Mouse (Mus musculus) hindbrain, embryonic 16.5 days (tissue): ENCODE results near the gene Ccdc34. TPM values are rescaled to one million over a fixed set of nuclear protein-coding genes. Genes with fewer than 3 reads are reported as not detected.

Experiments
- ATAC-seq: fragments of 200-750 bp; cut with Nextera tagmentation; 2 replicates; pipeline ENCODE4 v1.8.0; 2017; ENCODE audit warnings: moderate TSS enrichment, moderate library complexity
- H3K27ac ChIP-seq: fragments of 300-500 bp; sonication (generic); 2 replicates; pipeline ENCODE4 v1.5.1; 2014; ENCODE audit warnings: low read depth, mild to moderate bottlenecking, control low read depth, low read length, moderate library complexity
- H3K27me3 ChIP-seq: fragments of 300-500 bp; sonication (generic); replicated peaks from 2 replicates; pipeline ENCODE4 v1.6.1; 2014; ENCODE audit warnings: low read length; ENCODE audit not compliant: control insufficient read depth, insufficient read depth
- H3K36me3 ChIP-seq: fragments of 300-500 bp; sonication (generic); 2 replicates; pipeline ENCODE4 v1.6.1; 2014; ENCODE audit warnings: mild to moderate bottlenecking, low read length, moderate library complexity, mixed read lengths; ENCODE audit not compliant: control insufficient read depth, insufficient read depth
- H3K4me1 ChIP-seq: fragments of 300-500 bp; sonication (generic); 2 replicates; pipeline ENCODE4 v1.6.1; 2014; ENCODE audit warnings: low read depth, low read length; ENCODE audit not compliant: control insufficient read depth, insufficient read depth
- H3K4me2 ChIP-seq: fragments of 300-500 bp; sonication (generic); 2 replicates; pipeline ENCODE4 v1.6.1; 2014; ENCODE audit warnings: mild to moderate bottlenecking, low read length, control low read depth, moderate library complexity
- H3K4me3 ChIP-seq: fragments of 300-500 bp; sonication (generic); 2 replicates; pipeline ENCODE4 v1.5.1; 2014; ENCODE audit warnings: mild to moderate bottlenecking, low read length, control low read depth, moderate library complexity
- H3K9ac ChIP-seq: fragments of 300-500 bp; sonication (generic); 2 replicates; pipeline ENCODE4 v1.6.1; 2014; ENCODE audit warnings: low read depth, mild to moderate bottlenecking, control low read depth, low read length, moderate library complexity
- H3K9me3 ChIP-seq: fragments of 300-500 bp; sonication (generic); 2 replicates; pipeline ENCODE4 v1.6.1; 2014; ENCODE audit warnings: mild to moderate bottlenecking, low read length, moderate library complexity; ENCODE audit not compliant: control insufficient read depth
- WGBS: fragments of 180-500 bp; shearing (Covaris S2); extraction: QIAGEN DNeasy Blood & Tissue Kit; methylation state at CpG from one replicate; pipeline ENCODE4 v1.1.7; 2014; 5-methylcytosine and 5-hydroxymethylcytosine counted together
- polyA plus RNA-seq: library from polyadenylated mRNA; unstranded; fragments of >200 nt; fragmentation: Nextera tagmentation; extraction: Ambion mirVana; gene quantifications from 2 replicates; pipeline ENCODE4 v1.2.1, GENCODE M21; 2015

Ccdc34 gene
- polyA plus RNA-seq, 1 experiment from 2014 or later: 27.7 TPM

DNA sequence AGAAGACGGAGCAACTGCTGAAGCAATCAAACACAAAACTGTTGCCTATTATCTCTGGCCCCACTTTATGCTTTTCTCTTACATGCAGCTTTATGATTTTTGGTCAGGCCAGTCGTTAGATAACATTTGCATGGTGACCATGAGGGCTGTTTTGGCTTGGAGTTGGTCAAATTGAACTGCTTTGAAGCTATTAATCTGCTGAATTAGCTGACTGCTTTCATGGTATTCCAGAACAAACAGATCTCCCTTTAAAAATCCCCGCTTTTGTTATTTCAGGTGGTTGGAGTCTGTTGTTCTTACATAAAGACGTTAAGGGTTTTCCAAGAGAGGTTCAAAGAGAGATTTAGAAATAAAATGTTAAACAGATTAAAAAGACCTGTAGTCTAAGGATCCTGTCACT lies 40.8 kb downstream of the Ccdc34 start:
- no peak overlapping the region for H3K9ac ChIP-seq

DNA sequence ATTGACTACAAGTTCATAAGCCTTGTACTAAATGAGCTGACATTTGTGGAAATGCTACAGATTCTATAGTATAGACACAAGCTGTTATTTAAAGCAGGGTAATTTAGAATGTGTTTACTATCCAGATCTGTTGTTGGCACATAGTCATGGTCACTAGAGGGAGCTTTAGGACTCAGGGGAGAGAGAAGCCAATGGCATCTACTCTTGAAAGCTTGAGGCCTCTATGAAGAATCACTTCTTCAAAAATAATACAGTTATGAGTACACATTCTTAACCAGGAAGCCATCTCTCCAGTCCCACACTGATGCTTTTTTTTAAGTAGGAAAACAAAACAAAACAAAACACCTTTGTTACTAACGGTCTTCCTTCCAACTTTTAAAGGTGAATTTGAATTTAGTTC lies 45.5 kb downstream of the Ccdc34 start:
- no peak overlapping the region for H3K4me3 ChIP-seq
- no peak for ATAC-seq
- no peaks in the 10 kb centered on the region for H3K27me3 ChIP-seq
- H3K9me3 ChIP-seq: no peaks in the 10 kb centered on the region
- no peak overlapping the region for H3K4me2 ChIP-seq
- no peak overlapping the region for H3K27ac ChIP-seq
- no peaks in the 10 kb centered on the region for H3K4me1 ChIP-seq
- H3K36me3 ChIP-seq: no peaks in the 10 kb centered on the region
- no peak overlapping the region for H3K9ac ChIP-seq
- WGBS: 95% methylated on average over 1 of the region's 1 CpGs

More for the DNA sequence above, 40.8 kb downstream of the Ccdc34 start:
- WGBS: 62% methylated on average over 4 of the region's 4 CpGs
- Histone ChIP-seq H3K27ac (no peak overlapping the region), H3K36me3 (no peaks in the 10 kb centered on the region), H3K9me3 (no peaks in the 10 kb centered on the region), H3K4me3 (no peak overlapping the region), H3K4me1 (no peaks in the 10 kb centered on the region), H3K27me3 (no peaks in the 10 kb centered on the region), H3K4me2 (no peak overlapping the region)
- no peak for ATAC-seq

DNA sequence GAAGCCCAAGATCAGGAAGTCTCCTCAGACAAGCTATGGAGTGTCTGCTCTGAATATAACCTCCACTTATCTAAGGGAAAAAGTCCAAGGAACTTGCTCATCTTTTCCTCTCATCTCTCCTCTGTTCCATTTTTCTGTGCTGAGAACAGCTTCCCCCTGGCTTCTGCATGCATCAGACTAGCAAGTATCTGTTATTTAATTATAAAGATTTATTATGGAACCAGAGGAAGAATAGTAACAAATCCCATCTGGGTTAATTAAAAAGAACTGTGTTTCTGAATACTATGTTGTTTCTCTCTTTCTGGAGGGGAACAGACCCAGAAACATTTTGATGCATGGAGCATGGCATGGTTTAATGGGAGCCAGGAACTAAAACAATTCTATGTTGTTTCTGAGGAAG lies 51.3 kb downstream of the Ccdc34 start:
- H3K9ac ChIP-seq: no peak overlapping the region
- no peak overlapping the region for H3K4me2 ChIP-seq
- no peaks in the 10 kb centered on the region for H3K9me3 ChIP-seq
- H3K36me3 ChIP-seq: no peaks in the 10 kb centered on the region
- no peak for ATAC-seq
- H3K4me1 ChIP-seq: no peaks in the 10 kb centered on the region
- no peak overlapping the region for H3K4me3 ChIP-seq
- no peaks in the 10 kb centered on the region for H3K27me3 ChIP-seq
- H3K27ac ChIP-seq: no peak overlapping the region

DNA sequence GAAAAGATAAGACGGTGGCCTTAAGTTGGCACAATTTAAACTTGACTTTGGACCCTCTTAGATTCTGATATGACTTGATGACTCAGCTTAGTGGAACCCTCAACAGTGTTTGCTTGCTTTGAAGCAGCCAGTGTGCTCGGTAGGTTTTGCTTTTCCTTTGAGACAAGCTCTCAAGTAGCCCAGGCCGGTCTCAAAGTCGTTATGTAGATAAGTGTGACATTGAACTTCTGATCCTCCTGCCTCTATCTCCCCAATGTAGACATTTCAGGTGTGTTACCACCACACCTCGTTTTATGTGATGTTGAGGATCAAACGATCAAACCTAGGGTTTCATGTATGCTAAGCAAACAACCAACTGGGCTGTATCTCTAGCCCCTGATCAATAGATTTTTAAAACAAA lies 55.4 kb downstream of the Ccdc34 start:
- no peak for ATAC-seq

GRCm38 (mm10) chr2:110074646-110075452 lies 57.2 kb downstream of the Ccdc34 start:
- H3K4me1 ChIP-seq: no peaks in the 10 kb centered on the region
- H3K4me2 ChIP-seq: no peak overlapping the region
- H3K36me3 ChIP-seq: no peaks in the 10 kb centered on the region
- H3K27ac ChIP-seq: no peak overlapping the region
- no peaks in the 10 kb centered on the region for H3K27me3 ChIP-seq
- no peak for ATAC-seq
- H3K9me3 ChIP-seq: no peaks in the 10 kb centered on the region
- no peak overlapping the region for H3K9ac ChIP-seq
- no peak overlapping the region for H3K4me3 ChIP-seq
- WGBS: 89% methylated on average over 6 of the region's 6 CpGs

More for the DNA sequence above, 55.4 kb downstream of the Ccdc34 start:
- Histone ChIP-seq H3K4me3 (no peak overlapping the region), H3K4me1 (no peaks in the 10 kb centered on the region), H3K9ac (no peak overlapping the region), H3K36me3 (no peaks in the 10 kb centered on the region), H3K4me2 (no peak overlapping the region), H3K9me3 (no peaks in the 10 kb centered on the region), H3K27me3 (no peaks in the 10 kb centered on the region), H3K27ac (no peak overlapping the region)
- WGBS: 89% methylated on average over 6 of the region's 6 CpGs

DNA sequence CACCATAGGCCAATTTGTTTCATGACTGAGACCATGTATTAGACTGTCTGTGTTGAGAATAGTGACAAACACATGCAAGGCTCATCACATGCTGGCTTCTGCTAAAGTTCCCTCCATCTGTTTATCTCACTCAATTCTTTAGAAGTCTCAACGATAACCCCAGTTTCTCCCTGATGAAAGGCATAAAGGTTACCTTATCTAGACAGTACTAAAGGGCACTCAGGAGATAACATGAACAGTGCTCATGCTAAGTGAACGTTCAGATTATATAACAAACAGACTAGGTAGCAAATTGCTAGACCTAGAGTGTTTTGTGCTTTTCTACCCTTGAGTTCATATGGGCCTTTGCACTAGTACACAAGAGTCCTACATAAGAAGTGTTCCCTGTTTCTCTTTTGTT lies 59.6 kb downstream of the Ccdc34 start:
- no peaks in the 10 kb centered on the region for H3K4me1 ChIP-seq
- H3K4me3 ChIP-seq: no peak overlapping the region
- no peaks in the 10 kb centered on the region for H3K9me3 ChIP-seq
- H3K4me2 ChIP-seq: no peak overlapping the region
- WGBS: 91% methylated on average over 2 of the region's 2 CpGs
- no peak overlapping the region for H3K27ac ChIP-seq
- H3K36me3 ChIP-seq: no peaks in the 10 kb centered on the region
- H3K27me3 ChIP-seq: no peaks in the 10 kb centered on the region
- no peak overlapping the region for H3K9ac ChIP-seq
- ATAC-seq: no peak

- 72% methylated on average over 2 of the region's 2 CpGs for WGBS
- no peak for ATAC-seq
- Histone ChIP-seq H3K4me3 (no peak overlapping the region), H3K27me3 (no peaks in the 10 kb centered on the region), H3K9ac (no peak overlapping the region), H3K4me1 (no peaks in the 10 kb centered on the region), H3K9me3 (no peaks in the 10 kb centered on the region), H3K27ac (no peak overlapping the region), H3K4me2 (no peak overlapping the region), H3K36me3 (no peaks in the 10 kb centered on the region)
Observed at GRCm38 (mm10) chr2:110077655-110078054, 60.0 kb downstream of the Ccdc34 start.

DNA sequence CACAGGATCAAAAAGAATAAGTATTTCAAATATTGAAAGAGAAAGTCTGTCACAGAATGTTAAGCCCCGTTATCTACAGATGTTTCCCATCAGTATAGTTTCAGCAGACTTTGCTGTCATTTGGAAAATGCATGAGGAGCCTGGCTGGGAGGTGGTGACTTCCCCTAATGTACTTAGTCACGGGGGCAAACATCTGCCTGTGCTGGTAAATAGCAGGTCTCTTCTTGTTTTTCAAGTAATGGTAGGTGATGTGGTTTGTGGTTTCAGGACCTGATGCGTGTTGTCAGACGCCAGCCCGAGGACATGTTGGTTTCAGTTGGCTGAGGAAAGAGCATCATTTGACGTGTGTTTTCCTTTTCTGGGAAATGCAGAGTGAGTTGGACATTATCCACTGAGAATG lies 62.9 kb downstream of the Ccdc34 start:
- H3K9me3 ChIP-seq: no peaks in the 10 kb centered on the region
- WGBS: 88% methylated on average over 6 of the region's 6 CpGs
- no peak for ATAC-seq
- no peaks in the 10 kb centered on the region for H3K4me1 ChIP-seq
- H3K27ac ChIP-seq: no peak overlapping the region
- no peaks in the 10 kb centered on the region for H3K27me3 ChIP-seq
- H3K9ac ChIP-seq: no peak overlapping the region
- H3K4me3 ChIP-seq: no peak overlapping the region
- H3K4me2 ChIP-seq: no peak overlapping the region
- no peaks in the 10 kb centered on the region for H3K36me3 ChIP-seq

DNA sequence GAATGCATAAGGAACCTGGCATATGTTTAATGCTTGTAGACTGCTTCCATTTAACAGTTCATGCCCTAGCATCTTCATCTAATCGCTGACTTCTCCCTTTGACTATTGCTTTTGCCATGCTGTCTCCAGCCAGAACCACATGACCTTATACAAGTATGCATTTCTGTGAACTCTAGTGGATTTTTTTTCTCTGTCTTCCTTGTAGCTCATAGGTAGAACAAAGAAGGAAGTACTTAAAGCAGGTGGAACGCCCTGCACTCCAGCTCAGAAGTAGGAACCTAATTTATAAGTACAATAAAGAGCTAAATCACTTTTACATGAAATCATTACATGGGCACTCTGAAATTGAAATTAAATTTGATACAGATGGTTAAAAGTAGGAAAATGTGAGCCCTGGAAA lies 65.4 kb downstream of the Ccdc34 start:
- Histone ChIP-seq H3K4me3 (no peak overlapping the region), H3K4me1 (no peaks in the 10 kb centered on the region), H3K9me3 (no peaks in the 10 kb centered on the region), H3K27ac (no peak overlapping the region), H3K36me3 (no peaks in the 10 kb centered on the region), H3K27me3 (no peaks in the 10 kb centered on the region), H3K4me2 (no peak overlapping the region), H3K9ac (no peak overlapping the region)
- no peak for ATAC-seq
- 90% methylated on average over 2 of the region's 2 CpGs for WGBS
